Mouse (Mus musculus) liver, embryonic 14.5 days (tissue): ENCODE measurements around the gene Rtn4rl1.

Experiments
- CTCF ChIP-seq: IDR thresholded peaks from 2 replicates; pipeline ENCODE4 v1.5.1; 2016; ENCODE audit warnings: antibody characterized with exemption, low read depth, control low read depth
- EP300 ChIP-seq: IDR thresholded peaks from 2 replicates; pipeline ENCODE4 v1.6.1; 2016; ENCODE audit warnings: antibody characterized with exemption, low read depth

- TF ChIP-seq CTCF (no peak), EP300 (no peak)
Observed at GRCm38 (mm10) chr11:75294862-75295261, 101.3 kb downstream of the Rtn4rl1 start.
